Mouse (Mus musculus) lung, postnatal 25 days (tissue): Measurements from ENCODE around the gene Gm4297.
"Not testable (repeated sequence)": the region's sequence is repeated elsewhere in the genome, so short reads cannot be mapped to it uniquely, and the experiment has no call there.

ENCODE experiments used
- DNase-seq: peaks from one replicate; pipeline ENCODE4 v3.0.0; 2022; ENCODE audit warnings: low spot score

Gene Gm4297

GRCm38 (mm10) chrX:24574795-24575194 lies at the start of gene Gm4297:
Gene Gm4297, minus strand, starts transcription at chrX:24574895.
- not testable (repeated sequence) for DNase-seq
